ENCODE assay signal across 28 mouse cellular contexts in genomic region chr7:69820570-69820969, GRCm38 (mm10).
DNase-seq lines count a peak whose midpoint lies in the region; ATAC-seq and TF ChIP-seq lines count a peak whose summit lies in the region.
"Had no signal": no experiment of that assay in that cellular context is flagged by ENCODE, and none has a peak within 500 bp of the region (broad histone marks: within the 10 kb centered on the region; RNA-seq: fewer than 3 reads in every experiment).

No protein-coding gene starts in this region.

- H3K27me3 ChIP-seq in kidney, postnatal 0 days (ENCODE audit: insufficient read depth, low read length) = no peaks in the 10 kb centered on the region
- peaks cover 15% of the 10 kb centered on the region for H3K27me3 ChIP-seq in forebrain, embryonic 12.5 days
- H3K27me3 ChIP-seq: embryonic facial prominence, embryonic 15.5 days had no signal

- no peak overlapping the region for H3K27ac ChIP-seq in kidney, postnatal 0 days
- peak overlapping the region; percentile 40; the same call in 1 of the 2 replicates for H3K27ac ChIP-seq in embryonic fibroblast, embryonic 13.5 days (ENCODE audit: insufficient read depth, low read length)
- H3K27ac ChIP-seq in forebrain, embryonic 12.5 days = no peak overlapping the region
- H3K27ac ChIP-seq: embryonic facial prominence, embryonic 15.5 days; forebrain, embryonic 13.5 days; hindbrain, embryonic 10.5 days; hindbrain, embryonic 14.5 days; hindbrain, postnatal 0 days had no signal

- 73% methylated on average over 2 of the region's 2 CpGs for WGBS in kidney, postnatal 0 days
- WGBS in forebrain, embryonic 12.5 days = 86% methylated on average over 2 of the region's 2 CpGs

- H3K4me3 ChIP-seq in kidney, postnatal 0 days (replicated peaks; ENCODE audit: low read depth, low read length) = no peak overlapping the region
- H3K4me3 ChIP-seq in embryonic fibroblast, embryonic 13.5 days (ENCODE audit: insufficient read depth, low read length) = no peak overlapping the region
- H3K4me3 ChIP-seq in forebrain, embryonic 12.5 days (replicated peaks) = no peak overlapping the region
- H3K4me3 ChIP-seq: embryonic facial prominence, embryonic 15.5 days; erythroblast, embryonic 14.5 days; forebrain, embryonic 13.5 days; hindbrain, embryonic 10.5 days had no signal

- TF ChIP-seq POLR2A in embryonic fibroblast, embryonic 13.5 days (IDR thresholded peaks at IDR 0.05; ENCODE audit: low read depth, low read length) = no peak

- no peak overlapping the region for H3K4me2 ChIP-seq in kidney, postnatal 0 days (ENCODE audit: low read length)
- H3K4me2 ChIP-seq in forebrain, embryonic 12.5 days = no peak overlapping the region
- H3K4me2 ChIP-seq: embryonic facial prominence, embryonic 15.5 days; forebrain, embryonic 13.5 days; heart, embryonic 11.5 days; hindbrain, embryonic 14.5 days had no signal

- intact Hi-C loops in gastrocnemius, postnatal 36 days (cut with DNase I) = no loop called here

- TF ChIP-seq CTCF in kidney, postnatal 0 days (IDR thresholded peaks at IDR 0.05; ENCODE audit: low read depth) = no peak
- no peak for TF ChIP-seq CTCF in embryonic fibroblast, embryonic 13.5 days (IDR thresholded peaks at IDR 0.05; ENCODE audit: borderline replicate concordance, insufficient read depth, low read length)

- no peak for ATAC-seq in kidney, postnatal 0 days (replicated peaks; ENCODE audit: low FRiP score, low read depth)
- ATAC-seq in forebrain, embryonic 12.5 days (ENCODE audit: low FRiP score) = no peak
- ATAC-seq: activated CD4-positive, CD25-positive, alpha-beta regulatory T cell, adult 4 months; CD4-positive, CD25-positive, alpha-beta regulatory T cell, adult 4 months; forebrain, embryonic 13.5 days; forebrain, embryonic 16.5 days; hindbrain, postnatal 0 days; inflammation-experienced regulatory T-cells, adult 6 months; intestine, embryonic 16.5 days had no signal

- H3K36me3 ChIP-seq in kidney, postnatal 0 days (ENCODE audit: insufficient read depth, low read length) = no peaks in the 10 kb centered on the region
- no peaks in the 10 kb centered on the region for H3K36me3 ChIP-seq in forebrain, embryonic 12.5 days (replicated peaks)
- H3K36me3 ChIP-seq: embryonic facial prominence, embryonic 15.5 days; hindbrain, embryonic 10.5 days had no signal

- H3K9ac ChIP-seq in kidney, postnatal 0 days (ENCODE audit: low read depth, low read length) = no peak overlapping the region
- H3K9ac ChIP-seq in forebrain, embryonic 12.5 days = no peak overlapping the region
- H3K9ac ChIP-seq: embryonic facial prominence, embryonic 15.5 days; forebrain, embryonic 13.5 days; hindbrain, embryonic 14.5 days had no signal

- peak; percentile 29 for DNase-seq in kidney, postnatal 0 days (ENCODE audit: low spot score)
- DNase-seq in kidney, postnatal 14 days = no peak
- peak; percentile 17 for DNase-seq in 3T3-L1 (ENCODE audit: low read depth, low spot score)
- DNase-seq in gastrocnemius, postnatal 36 days = no peak
- DNase-seq: adrenal gland, adult 8-10 months; adrenal gland, postnatal 25 days; cerebellum, adult 11-12 months; cerebellum, adult 8-10 months; cerebellum, postnatal 10 days; cerebellum, postnatal 36 days; embryo, embryonic 11 days; gastrocnemius, postnatal 10 days; heart, adult 11 months; heart, postnatal 36 days had no signal

- H3K4me1 ChIP-seq in kidney, postnatal 0 days (replicated peaks; ENCODE audit: insufficient read depth, low read length) = no peaks in the 10 kb centered on the region
- no peaks in the 10 kb centered on the region for H3K4me1 ChIP-seq in embryonic fibroblast, embryonic 13.5 days (ENCODE audit: control insufficient read depth, insufficient read depth, low read length)
- peaks cover under 1% of the 10 kb centered on the region; the same call in 1 of the 2 replicates for H3K4me1 ChIP-seq in forebrain, embryonic 12.5 days
- H3K4me1 ChIP-seq: embryonic facial prominence, embryonic 15.5 days; forebrain, embryonic 13.5 days; hindbrain, embryonic 10.5 days had no signal

- no peaks in the 10 kb centered on the region for H3K9me3 ChIP-seq in kidney, postnatal 0 days (replicated peaks; ENCODE audit: low read length)
- no peaks in the 10 kb centered on the region for H3K9me3 ChIP-seq in forebrain, embryonic 12.5 days
- H3K9me3 ChIP-seq: embryonic facial prominence, embryonic 15.5 days; forebrain, embryonic 13.5 days; hindbrain, embryonic 10.5 days had no signal

Comparison
In these comparisons a context has a peak if more than half of its experiments do, and no peak if none do; other contexts are left out.
1. DNase-seq: peak in kidney, postnatal 0 days (single experiment) and 3T3-L1 (single experiment); none in kidney, postnatal 14 days (single experiment) and gastrocnemius, postnatal 36 days (0 of 2).